15 mouse cellular contexts compared by ENCODE assay signal in genomic region chr2:27981621-27982535, GRCm38 (mm10).
DNase-seq lines count a peak whose midpoint lies in the region; ATAC-seq and TF ChIP-seq lines count a peak whose summit lies in the region.
"Had no signal": no experiment of that assay in that cellular context is flagged by ENCODE, and none has a peak within 500 bp of the region (broad histone marks: within the 10 kb centered on the region; RNA-seq: fewer than 3 reads in every experiment).

No protein-coding gene starts in this region.

- H3K27me3 ChIP-seq in midbrain, embryonic 10.5 days (ENCODE audit: low read depth, poor library complexity, severe bottlenecking) = no peaks in the 10 kb centered on the region
- no peaks in the 10 kb centered on the region for H3K27me3 ChIP-seq in midbrain, postnatal 0 days (ENCODE audit: insufficient read depth, low read length)
- no peaks in the 10 kb centered on the region for H3K27me3 ChIP-seq in liver, embryonic 11.5 days (replicated peaks; ENCODE audit: control insufficient read depth, insufficient read depth, low read length)
- no peaks in the 10 kb centered on the region for H3K27me3 ChIP-seq in stomach, embryonic 16.5 days (ENCODE audit: control insufficient read depth, insufficient read depth, low read length)
- H3K27me3 ChIP-seq: heart, embryonic 15.5 days; hindbrain, embryonic 13.5 days had no signal

- intact Hi-C loops in left cerebral cortex, postnatal 36 days (cut with DNase I) = loop anchor here (5.0 kb wide), 1 partner anchor 435 kb away; no protein-coding TSS in a partner anchor

- DNase-seq in midbrain, embryonic 10.5 days (ENCODE audit: low spot score) = no peak
- DNase-seq in midbrain, postnatal 0 days (ENCODE audit: low spot score) = no peak
- DNase-seq in liver, embryonic 11.5 days (ENCODE audit: low spot score) = peak; percentile 46
- no peak for DNase-seq in left cerebral cortex, postnatal 36 days (ENCODE audit: low spot score in 2 of 2)
- no peak for DNase-seq in layer of hippocampus, postnatal 10 days (ENCODE audit: low spot score in 2 of 2)
- DNase-seq: adrenal gland, postnatal 25 days; cerebellum, adult 11-12 months; kidney, adult 9 months; lung, postnatal 4 days; right cerebral cortex, postnatal 14 days had no signal

- H3K36me3 ChIP-seq in midbrain, embryonic 10.5 days = 0 out of 2 replicates have a peak, but pooled peaks cover 2% of the 10 kb centered on the region
- H3K36me3 ChIP-seq in midbrain, postnatal 0 days (ENCODE audit: insufficient read depth, low read length) = no peaks in the 10 kb centered on the region
- peaks cover 3% of the 10 kb centered on the region; the same call in 1 of the 2 replicates for H3K36me3 ChIP-seq in liver, embryonic 11.5 days (ENCODE audit: control insufficient read depth, insufficient read depth, low read length)
- peaks cover 4% of the 10 kb centered on the region for H3K36me3 ChIP-seq in stomach, embryonic 16.5 days (ENCODE audit: control insufficient read depth, insufficient read depth, low read length)
- H3K36me3 ChIP-seq: hindbrain, embryonic 13.5 days had no signal

- ATAC-seq in midbrain, postnatal 0 days (ENCODE audit: low FRiP score) = no peak
- peak; percentile 59 for ATAC-seq in erythroblast, adult 5-6 weeks (replicated peaks; ENCODE audit: low FRiP score, poor library complexity, severe bottlenecking)
- peak; percentile 88 for ATAC-seq in liver, embryonic 11.5 days (replicated peaks; ENCODE audit: low FRiP score)
- ATAC-seq in stomach, embryonic 16.5 days (ENCODE audit: insufficient read depth, low FRiP score) = peak; percentile 75

- WGBS in midbrain, embryonic 10.5 days = 88% methylated on average over 14 of the region's 14 CpGs
- 85% methylated on average over 14 of the region's 14 CpGs for WGBS in midbrain, postnatal 0 days
- WGBS in liver, embryonic 11.5 days = 32% methylated on average over 14 of the region's 14 CpGs
- WGBS in stomach, embryonic 16.5 days = 40% methylated on average over 14 of the region's 14 CpGs

- no peak overlapping the region for H3K4me2 ChIP-seq in midbrain, postnatal 0 days (ENCODE audit: low read depth, low read length, poor library complexity, severe bottlenecking)
- peak overlapping the region; percentile 52 for H3K4me2 ChIP-seq in liver, embryonic 11.5 days
- no peak overlapping the region for H3K4me2 ChIP-seq in stomach, embryonic 16.5 days (ENCODE audit: low read depth, low read length)
- H3K4me2 ChIP-seq: heart, embryonic 15.5 days; hindbrain, embryonic 13.5 days had no signal

- H3K9me3 ChIP-seq in midbrain, embryonic 10.5 days (replicated peaks) = no peaks in the 10 kb centered on the region
- no peaks in the 10 kb centered on the region for H3K9me3 ChIP-seq in midbrain, postnatal 0 days (ENCODE audit: low read length)
- H3K9me3 ChIP-seq in liver, embryonic 11.5 days (ENCODE audit: control insufficient read depth, low read length) = no peaks in the 10 kb centered on the region
- H3K9me3 ChIP-seq in stomach, embryonic 16.5 days (replicated peaks; ENCODE audit: control insufficient read depth, low read length) = no peaks in the 10 kb centered on the region
- H3K9me3 ChIP-seq: heart, embryonic 15.5 days; hindbrain, embryonic 13.5 days had no signal

- H3K4me3 ChIP-seq in midbrain, embryonic 10.5 days = no peak overlapping the region
- no peak overlapping the region for H3K4me3 ChIP-seq in midbrain, postnatal 0 days (ENCODE audit: low read depth, low read length)
- no peak overlapping the region; the same call in 1 of the 2 replicates for H3K4me3 ChIP-seq in liver, embryonic 11.5 days (ENCODE audit: low read depth, low read length)
- no peak overlapping the region for H3K4me3 ChIP-seq in stomach, embryonic 16.5 days (replicated peaks; ENCODE audit: low read length)
- H3K4me3 ChIP-seq: heart, embryonic 15.5 days; hindbrain, embryonic 13.5 days; layer of hippocampus, adult 2 months had no signal

- H3K9ac ChIP-seq in midbrain, postnatal 0 days (replicated peaks; ENCODE audit: low read length, poor library complexity, severe bottlenecking) = no peak overlapping the region
- peak overlapping the region; percentile 74 for H3K9ac ChIP-seq in liver, embryonic 11.5 days (ENCODE audit: low read depth, low read length)
- no peak overlapping the region for H3K9ac ChIP-seq in stomach, embryonic 16.5 days (ENCODE audit: low read length)
- H3K9ac ChIP-seq: heart, embryonic 15.5 days; hindbrain, embryonic 13.5 days had no signal

- no peaks in the 10 kb centered on the region for H3K4me1 ChIP-seq in midbrain, embryonic 10.5 days
- no peaks in the 10 kb centered on the region for H3K4me1 ChIP-seq in midbrain, postnatal 0 days (ENCODE audit: insufficient read depth, low read length)
- peaks cover 52% of the 10 kb centered on the region for H3K4me1 ChIP-seq in liver, embryonic 11.5 days (replicated peaks; ENCODE audit: control insufficient read depth, insufficient read depth, low read length)
- peaks cover 13% of the 10 kb centered on the region for H3K4me1 ChIP-seq in stomach, embryonic 16.5 days (ENCODE audit: control insufficient read depth, insufficient read depth, low read length)
- H3K4me1 ChIP-seq: heart, embryonic 15.5 days had no signal

- peak overlapping the region; percentile 28; the same call in 1 of the 2 replicates for H3K27ac ChIP-seq in midbrain, embryonic 10.5 days (replicated peaks)
- H3K27ac ChIP-seq in midbrain, postnatal 0 days (ENCODE audit: low read depth, low read length) = no peak overlapping the region
- H3K27ac ChIP-seq in liver, embryonic 11.5 days (ENCODE audit: low read depth, low read length) = peak overlapping the region; percentile 99
- H3K27ac ChIP-seq in stomach, embryonic 16.5 days (ENCODE audit: low read length) = peak overlapping the region; percentile 63
- H3K27ac ChIP-seq: heart, embryonic 15.5 days; hindbrain, embryonic 13.5 days; layer of hippocampus, adult 2 months had no signal

- no peak for TF ChIP-seq CTCF in midbrain, postnatal 0 days (IDR thresholded peaks at IDR 0.05)
